Mouse (Mus musculus) intestine, embryonic 14.5 days (tissue): ENCODE results near the gene Fosl1. TPM values are rescaled to one million over a fixed set of nuclear protein-coding genes. Genes with fewer than 3 reads are reported as not detected.
"Not testable (repeated sequence)": the region's sequence is repeated elsewhere in the genome, so short reads cannot be mapped to it uniquely, and the experiment has no call there.

Source experiments
- ATAC-seq: fragments of 200-750 bp; cut with Nextera tagmentation; replicated peaks from 2 replicates; pipeline ENCODE4 v1.8.0; 2017; ENCODE audit warnings: low read depth, moderate number of reproducible peaks, moderate TSS enrichment, moderate library complexity; ENCODE audit not compliant: low FRiP score, low TSS enrichment
- DNase-seq: peaks from one replicate; pipeline ENCODE4 v3.0.0-alpha.2; 2018; ENCODE audit warnings: low spot score
- H3K27ac ChIP-seq: fragments of 300-500 bp; sonication (generic); 2 replicates; pipeline ENCODE4 v1.5.1; 2014; ENCODE audit warnings: low read depth, mild to moderate bottlenecking, control low read depth
- H3K27me3 ChIP-seq: fragments of 300-500 bp; sonication (generic); replicated peaks from 2 replicates; pipeline ENCODE4 v1.6.1; 2014; ENCODE audit warnings: low read length, control low read depth; ENCODE audit not compliant: control insufficient read depth, insufficient read depth
- H3K36me3 ChIP-seq: fragments of 300-500 bp; sonication (generic); 2 replicates; pipeline ENCODE4 v1.6.1; 2014; ENCODE audit warnings: low read length, control low read depth; ENCODE audit not compliant: control insufficient read depth, insufficient read depth
- H3K4me1 ChIP-seq: fragments of 300-500 bp; sonication (generic); replicated peaks from 2 replicates; pipeline ENCODE4 v1.6.1; 2014; ENCODE audit warnings: low read length, control low read depth, mixed read lengths; ENCODE audit not compliant: control insufficient read depth, insufficient read depth
- H3K4me2 ChIP-seq: fragments of 300-500 bp; sonication (generic); 2 replicates; pipeline ENCODE4 v1.6.1; 2014; ENCODE audit warnings: low read length
- H3K4me3 ChIP-seq: fragments of 300-500 bp; sonication (generic); 2 replicates; pipeline ENCODE4 v1.5.1; 2014; ENCODE audit warnings: low read depth, low read length, control low read depth, mixed read lengths
- H3K9ac ChIP-seq: fragments of 300-500 bp; sonication (generic); 2 replicates; pipeline ENCODE4 v1.6.1; 2014; ENCODE audit warnings: mild to moderate bottlenecking, low read length
- H3K9me3 ChIP-seq: fragments of 300-500 bp; sonication (generic); 2 replicates; pipeline ENCODE4 v1.6.1; 2016; ENCODE audit warnings: low read length, control low read depth; ENCODE audit not compliant: control insufficient read depth
- WGBS: fragments of 180-500 bp; shearing (Covaris S2); extraction: QIAGEN DNeasy Blood & Tissue Kit; methylation state at CpG from one replicate; pipeline ENCODE4 v1.1.7; 2014; 5-methylcytosine and 5-hydroxymethylcytosine counted together
- polyA plus RNA-seq: library from polyadenylated mRNA; unstranded; fragments of >200 nt; fragmentation: Nextera tagmentation; extraction: Ambion mirVana; gene quantifications from 2 replicates; pipeline ENCODE4 v1.2.1, GENCODE M21; 2014

The Fosl1 gene
- not detected in 2 replicates for polyA plus RNA-seq

DNA sequence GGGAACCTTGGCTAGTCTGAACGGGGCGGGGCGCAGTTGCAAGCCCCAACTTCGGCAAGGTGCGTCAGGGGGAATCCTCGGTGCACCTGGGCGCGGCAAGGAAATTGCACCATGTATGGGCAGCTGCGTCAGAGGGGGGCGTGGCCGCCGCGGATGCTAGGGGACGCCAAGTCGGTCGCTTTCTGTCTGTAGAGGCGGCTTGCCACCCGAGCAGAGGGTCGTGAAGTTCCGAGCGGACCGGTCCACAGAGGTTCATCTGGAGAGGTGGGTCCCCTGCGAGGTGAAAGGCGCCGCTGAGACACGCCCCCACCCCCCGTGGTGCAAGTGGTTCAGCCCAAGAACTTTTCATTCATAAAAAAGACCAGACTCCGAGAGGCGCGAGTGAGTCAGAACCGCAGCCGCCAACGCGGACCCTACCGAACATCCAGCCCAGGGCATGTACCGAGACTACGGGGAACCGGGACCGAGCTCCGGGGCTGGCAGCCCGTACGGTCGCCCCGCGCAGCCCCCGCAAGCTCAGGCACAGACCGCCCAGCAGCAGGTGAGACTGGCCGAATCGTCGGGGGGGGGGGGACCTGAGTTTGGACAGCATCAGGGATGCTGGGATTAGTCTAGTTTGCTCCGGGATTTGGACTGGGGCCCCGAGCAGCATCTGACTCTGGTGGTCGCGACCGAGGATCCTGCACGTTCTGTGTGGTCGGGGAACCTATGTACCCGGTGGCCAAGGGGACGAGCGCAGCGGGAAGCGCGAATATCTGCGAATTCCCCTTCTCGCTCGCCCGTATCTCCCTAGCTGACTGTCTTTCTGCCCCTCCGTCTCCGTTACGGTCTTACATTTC lies at the start of gene Fosl1:
Gene Fosl1 (plus strand): TSS at position 33 of the 839 bp plus-strand sequence.
- Histone ChIP-seq H3K4me2 (peak within 1 kb of the TSS; percentile 99), H3K27ac (no peak within 1 kb of the TSS), H3K36me3 (no peaks in the 10 kb centered on the region), H3K9ac (peak within 1 kb of the TSS; percentile 29; the same call in 1 of the 2 replicates), H3K4me3 (peak within 1 kb of the TSS; percentile 53), H3K4me1 (peaks cover 10% of the 10 kb centered on the region; the same call in 1 of the 2 replicates), H3K27me3 (peaks cover 59% of the 10 kb centered on the region), H3K9me3 (no peaks in the 10 kb centered on the region; the same call in 1 of the 2 replicates)
- DNase-seq: peak; percentile 85
- peak; percentile 62 for ATAC-seq
- WGBS: under 1% methylated on average over 68 of the region's 70 CpGs

DNA sequence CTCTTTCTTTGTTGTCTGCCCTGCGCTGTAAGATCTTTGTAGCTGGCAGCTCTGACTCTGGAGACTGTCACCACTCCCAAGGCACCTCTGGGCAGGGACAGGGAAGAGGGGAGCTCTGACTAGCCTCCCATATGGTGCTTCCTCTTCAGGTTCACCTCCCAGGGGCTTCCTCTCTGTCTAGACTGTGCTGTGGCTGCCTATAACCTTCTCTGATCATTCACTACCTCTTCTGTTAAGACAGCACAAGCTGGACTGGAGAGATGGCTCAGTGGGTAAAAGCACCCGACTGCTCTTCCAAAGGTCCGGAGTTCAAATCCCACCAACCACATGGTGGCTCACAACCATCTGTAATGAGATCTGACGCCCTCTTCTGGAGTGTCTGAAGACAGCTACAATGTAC lies 46.3 kb upstream of the Fosl1 start:
- not testable (repeated sequence) for H3K9ac ChIP-seq, DNase-seq, ATAC-seq, H3K9me3 ChIP-seq, H3K36me3 ChIP-seq, H3K27me3 ChIP-seq, H3K4me3 ChIP-seq, H3K4me1 ChIP-seq, H3K27ac ChIP-seq, H3K4me2 ChIP-seq
- WGBS: 72% methylated on average over 4 of the region's 4 CpGs

DNA sequence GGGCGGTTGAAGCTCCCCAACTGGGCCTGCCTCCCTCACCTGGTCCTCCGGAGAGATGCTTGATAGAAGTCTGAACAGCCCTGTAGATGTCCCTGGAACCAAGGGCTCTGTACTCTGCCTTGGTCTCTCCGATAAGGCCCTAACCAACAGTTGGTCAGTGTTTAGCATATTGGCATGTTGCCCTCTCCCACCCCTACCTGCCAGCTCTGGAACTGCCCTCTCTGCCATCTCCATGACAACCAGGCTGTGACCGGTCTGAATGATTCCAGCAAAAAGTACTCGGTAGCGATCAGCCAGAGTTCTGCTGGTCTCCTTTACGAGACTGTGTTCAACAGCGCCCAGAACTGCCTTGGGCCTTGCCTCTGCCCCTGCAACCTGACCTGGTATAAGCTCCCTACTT lies 45.1 kb upstream of the Fosl1 start, which contains the start of gene Tsga10ip:
Gene Tsga10ip (minus strand): TSS at position 234 of the 400 bp plus-strand sequence.
- ATAC-seq (no peak), DNase-seq (no peak)
- Histone ChIP-seq H3K27ac (no peak within 1 kb of the TSS), H3K27me3 (no peaks in the 10 kb centered on the region), H3K4me1 (0 out of 2 replicates have a peak, but pooled peaks cover under 1% of the 10 kb centered on the region), H3K4me2 (no peak within 1 kb of the TSS), H3K9me3 (no peaks in the 10 kb centered on the region), H3K36me3 (no peaks in the 10 kb centered on the region), H3K4me3 (no peak within 1 kb of the TSS), H3K9ac (no peak within 1 kb of the TSS)
- 80% methylated on average over 8 of the region's 8 CpGs for WGBS

DNA sequence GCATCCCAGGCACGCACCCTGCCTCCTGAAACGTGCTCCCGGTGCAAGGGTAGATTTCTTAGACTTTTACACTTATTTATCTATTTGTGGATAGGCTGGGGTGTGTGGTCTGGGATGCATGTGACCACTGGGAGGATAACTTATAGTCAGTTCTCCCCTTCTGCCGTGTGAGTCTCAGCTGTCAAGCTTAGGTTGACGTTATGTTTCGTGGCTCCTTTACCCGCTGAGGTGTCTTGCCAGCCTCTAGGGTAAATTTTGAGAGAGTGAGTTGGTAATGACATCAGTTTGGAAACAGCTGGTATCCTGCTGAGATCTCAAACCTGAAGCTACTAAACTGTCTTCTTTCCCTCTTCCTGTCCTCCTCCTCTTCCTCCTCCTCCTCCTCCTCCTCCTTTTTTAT lies 41.4 kb upstream of the Fosl1 start:
- 24% methylated on average over 7 of the region's 7 CpGs for WGBS
- Histone ChIP-seq H3K4me1 (0 out of 2 replicates have a peak, but pooled peaks cover 9% of the 10 kb centered on the region), H3K9me3 (no peaks in the 10 kb centered on the region), H3K27ac (peak overlapping the region; percentile 57; the same call in 1 of the 2 replicates), H3K9ac (peak overlapping the region; percentile 5; the same call in 1 of the 2 replicates), H3K4me2 (peak overlapping the region; percentile 51), H3K4me3 (peak overlapping the region; percentile 32), H3K36me3 (no peaks in the 10 kb centered on the region), H3K27me3 (no peaks in the 10 kb centered on the region)
- DNase-seq (peak; percentile 55), ATAC-seq (no peak)

DNA sequence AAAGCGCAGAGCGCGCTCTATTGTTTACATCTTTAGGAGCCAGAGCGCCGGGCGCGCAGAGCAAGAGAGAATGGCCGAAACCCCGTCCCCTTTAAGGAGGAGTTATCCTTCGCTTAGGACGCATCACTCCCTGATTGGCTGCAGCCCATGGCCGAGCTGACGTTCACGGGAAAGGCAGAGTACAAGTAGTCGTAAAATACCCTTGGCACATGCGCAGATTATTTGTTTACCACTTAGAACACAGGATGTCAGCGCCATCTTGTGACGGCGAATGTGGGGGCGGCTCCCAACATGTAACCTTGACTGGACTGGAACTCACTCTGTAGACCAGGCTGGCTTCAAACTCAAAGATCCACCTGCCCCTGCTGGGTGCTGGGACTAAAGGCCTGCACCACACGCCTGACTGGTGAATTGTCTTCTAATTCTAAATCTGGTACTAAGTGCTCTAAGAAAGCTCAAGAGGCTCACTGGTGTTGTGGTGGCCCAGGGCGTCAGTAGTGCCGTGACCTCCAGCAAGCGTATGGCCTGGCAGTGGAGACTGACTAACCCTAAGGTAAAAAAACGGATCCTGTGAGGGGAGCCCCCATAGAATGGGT lies 40.7 kb upstream of the Fosl1 start:
- Histone ChIP-seq H3K9ac (peak overlapping the region; percentile 66), H3K27ac (peak overlapping the region; percentile 86), H3K4me2 (peak overlapping the region; percentile 58), H3K4me3 (peak overlapping the region; percentile 60)
- ATAC-seq: peak; percentile 79
- H3K4me1 ChIP-seq, H3K27me3 ChIP-seq, H3K36me3 ChIP-seq, H3K9me3 ChIP-seq: not testable (repeated sequence)
- whole genome bisulfite sequencing: 6% methylated on average over 21 of the region's 25 CpGs
- peak; percentile 85 for DNase-seq

DNA sequence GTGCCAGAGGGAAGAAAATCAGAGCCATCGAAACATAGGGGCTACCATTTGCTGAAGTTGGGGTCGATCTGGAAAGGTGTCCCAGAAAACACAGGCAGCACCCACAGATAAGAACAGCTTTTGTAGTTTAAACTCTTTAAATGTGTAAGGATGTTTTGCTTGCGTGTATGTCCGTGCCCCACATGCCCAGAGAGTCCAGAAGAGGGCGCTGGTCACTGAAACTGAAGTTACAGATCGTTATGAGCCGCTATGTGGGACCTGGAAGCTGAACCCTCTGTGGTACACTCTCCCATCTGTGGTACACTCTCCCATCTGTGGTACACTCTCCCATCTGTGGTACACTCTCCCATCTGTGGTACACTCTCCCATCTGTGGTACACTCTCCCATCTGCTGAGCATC lies 40.2 kb upstream of the Fosl1 start:
- H3K4me2 ChIP-seq: peak overlapping the region; percentile 58
- no peaks in the 10 kb centered on the region for H3K9me3 ChIP-seq
- ATAC-seq (peak; percentile 58), DNase-seq (peak; percentile 78)
- H3K4me3 ChIP-seq: peak overlapping the region; percentile 60
- no peaks in the 10 kb centered on the region for H3K27me3 ChIP-seq
- peak overlapping the region; percentile 86 for H3K27ac ChIP-seq
- peak overlapping the region; percentile 66 for H3K9ac ChIP-seq
- H3K4me1 ChIP-seq: 0 out of 2 replicates have a peak, but pooled peaks cover 9% of the 10 kb centered on the region
- H3K36me3 ChIP-seq: no peaks in the 10 kb centered on the region
- WGBS: 13% methylated on average over 7 of the region's 7 CpGs

DNA sequence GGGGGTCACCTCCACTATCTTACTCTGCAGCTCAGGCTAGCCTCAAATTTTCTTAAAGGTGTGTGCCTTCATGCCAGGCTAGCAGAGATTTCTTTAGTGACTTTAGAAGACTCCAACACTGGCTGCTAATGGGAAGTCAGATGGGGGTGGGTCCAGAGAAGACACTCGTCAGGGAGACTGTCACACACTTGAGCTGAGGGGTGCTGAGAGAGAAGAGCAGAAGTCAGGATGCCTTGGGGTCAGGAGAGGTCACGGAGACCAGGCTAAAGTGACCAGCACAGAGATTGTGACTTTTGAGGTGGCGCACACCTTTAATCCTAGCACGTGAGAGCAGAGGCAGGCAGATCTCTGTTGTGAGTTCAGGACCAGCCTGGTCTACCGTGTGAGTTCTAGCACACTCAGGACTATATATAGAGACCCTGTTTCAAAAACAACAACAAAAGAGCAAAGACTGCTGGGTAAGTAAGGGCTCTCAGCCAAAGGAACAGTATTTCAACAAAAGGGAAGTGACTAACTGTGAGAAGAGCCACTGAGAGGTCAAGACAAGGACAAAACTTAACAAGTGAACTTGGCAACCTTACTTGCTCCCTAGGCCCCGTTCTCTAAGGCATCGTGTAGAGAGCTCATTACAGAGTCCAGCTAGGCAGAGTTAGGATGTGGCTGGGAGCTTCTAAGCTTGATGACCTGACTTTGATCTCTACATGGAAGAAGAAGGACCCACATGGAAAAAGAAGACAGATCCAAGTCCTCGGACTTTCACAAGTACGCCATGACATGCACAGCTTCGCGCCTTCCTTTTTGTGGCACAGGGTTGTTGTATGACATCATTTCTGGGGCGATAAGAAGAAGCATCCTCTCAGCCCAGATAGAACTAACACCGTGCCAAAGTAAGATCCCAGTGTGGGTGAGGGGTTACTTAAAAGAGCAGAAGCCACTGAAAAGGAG lies 39.0 kb upstream of the Fosl1 start:
- H3K27me3 ChIP-seq: no peaks in the 10 kb centered on the region
- peak overlapping the region; percentile 58 for H3K4me2 ChIP-seq
- 89% methylated on average over 13 of the region's 13 CpGs for WGBS
- no peak for ATAC-seq
- H3K9ac ChIP-seq: no peak overlapping the region
- no peaks in the 10 kb centered on the region for H3K36me3 ChIP-seq
- H3K27ac ChIP-seq: no peak overlapping the region
- DNase-seq: no peak
- no peaks in the 10 kb centered on the region for H3K9me3 ChIP-seq
- H3K4me3 ChIP-seq: no peak overlapping the region
- H3K4me1 ChIP-seq: 0 out of 2 replicates have a peak, but pooled peaks cover 9% of the 10 kb centered on the region

DNA sequence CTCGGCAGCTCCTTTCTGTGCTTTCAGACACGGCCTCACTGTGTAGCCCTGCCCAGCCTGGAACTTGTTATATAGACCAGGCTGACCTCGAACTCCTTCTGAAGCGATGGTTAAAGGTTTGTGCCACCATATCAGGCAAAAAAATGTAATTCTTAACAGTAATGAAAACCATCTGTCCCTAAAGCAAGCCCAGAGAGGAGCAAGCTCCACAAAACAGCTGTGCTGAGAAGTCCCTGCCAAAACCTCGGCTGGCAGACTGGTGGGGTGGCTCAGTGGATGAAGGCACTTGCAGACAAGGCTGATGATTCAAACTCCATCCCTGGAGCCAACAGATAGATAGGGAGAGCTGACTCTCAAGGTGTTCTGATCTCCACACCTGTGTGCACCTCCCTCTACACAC lies 38.3 kb upstream of the Fosl1 start:
- DNase-seq (no peak), ATAC-seq (no peak)
- Histone ChIP-seq H3K27me3 (no peaks in the 10 kb centered on the region), H3K4me3 (no peak overlapping the region), H3K4me1 (0 out of 2 replicates have a peak, but pooled peaks cover 9% of the 10 kb centered on the region), H3K9me3 (no peaks in the 10 kb centered on the region), H3K36me3 (no peaks in the 10 kb centered on the region), H3K9ac (no peak overlapping the region), H3K4me2 (no peak overlapping the region), H3K27ac (no peak overlapping the region)
- WGBS: 76% methylated on average over 5 of the region's 5 CpGs
